ENCODE assay signal across 15 mouse cellular contexts in the genomic region with DNA sequence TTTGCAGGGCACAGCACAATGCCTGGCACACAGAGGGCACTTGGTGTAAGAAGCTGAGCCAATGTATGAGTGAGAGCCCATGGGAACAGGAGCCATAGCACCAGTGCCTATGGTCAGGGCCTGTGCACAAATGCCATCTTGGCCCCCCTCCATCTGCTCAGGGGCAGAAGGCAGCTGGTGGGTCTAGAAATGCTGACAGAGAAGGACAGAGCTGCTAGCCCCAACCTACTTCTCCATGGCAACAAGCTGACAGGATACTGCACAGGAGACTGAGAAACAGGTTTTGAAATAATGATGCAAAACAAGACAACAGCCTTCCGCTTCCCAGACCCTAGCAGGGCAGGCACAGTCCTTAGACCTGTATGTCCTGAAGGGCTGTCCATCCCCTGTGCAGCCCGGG.
DNase-seq lines count a peak whose midpoint lies in the region; ATAC-seq lines count a peak whose summit lies in the region.
"Had no signal": no experiment of that assay in that cellular context is flagged by ENCODE, and none has a peak within 500 bp of the region (broad histone marks: within the 10 kb centered on the region; RNA-seq: fewer than 3 reads in every experiment).

No protein-coding gene starts in this region.

- peaks cover 14% of the 10 kb centered on the region for H3K4me1 ChIP-seq in hindbrain, embryonic 10.5 days (replicated peaks)
- H3K4me1 ChIP-seq in hindbrain, embryonic 11.5 days (replicated peaks; ENCODE audit: control insufficient read depth, insufficient read depth, low read length) = no peaks in the 10 kb centered on the region
- peaks cover 12% of the 10 kb centered on the region for H3K4me1 ChIP-seq in forebrain, embryonic 15.5 days
- peaks cover 10% of the 10 kb centered on the region for H3K4me1 ChIP-seq in midbrain, embryonic 14.5 days (ENCODE audit: control insufficient read depth, insufficient read depth, low read length)
- no peaks in the 10 kb centered on the region for H3K4me1 ChIP-seq in heart, embryonic 10.5 days
- H3K4me1 ChIP-seq: embryonic facial prominence, embryonic 15.5 days; limb, embryonic 13.5 days had no signal

- no peak for ATAC-seq in hindbrain, embryonic 11.5 days (ENCODE audit: low FRiP score)
- no peak for ATAC-seq in forebrain, embryonic 15.5 days (replicated peaks)
- no peak; the same call in 1 of the 2 replicates for ATAC-seq in midbrain, embryonic 14.5 days (ENCODE audit: low FRiP score, low TSS enrichment)

- no peaks in the 10 kb centered on the region for H3K9me3 ChIP-seq in hindbrain, embryonic 10.5 days
- no peaks in the 10 kb centered on the region for H3K9me3 ChIP-seq in hindbrain, embryonic 11.5 days (ENCODE audit: control insufficient read depth, low read length)
- H3K9me3 ChIP-seq in forebrain, embryonic 15.5 days = no peaks in the 10 kb centered on the region
- H3K9me3 ChIP-seq in midbrain, embryonic 14.5 days (ENCODE audit: control insufficient read depth, low read length) = peaks cover 6% of the 10 kb centered on the region; the same call in 1 of the 2 replicates
- no peaks in the 10 kb centered on the region for H3K9me3 ChIP-seq in heart, embryonic 10.5 days
- H3K9me3 ChIP-seq: embryonic facial prominence, embryonic 15.5 days had no signal

- no peak overlapping the region for H3K4me3 ChIP-seq in hindbrain, embryonic 10.5 days
- no peak overlapping the region for H3K4me3 ChIP-seq in hindbrain, embryonic 11.5 days (ENCODE audit: low read depth, low read length)
- no peak overlapping the region for H3K4me3 ChIP-seq in forebrain, embryonic 15.5 days
- no peak overlapping the region for H3K4me3 ChIP-seq in midbrain, embryonic 14.5 days (replicated peaks; ENCODE audit: low read depth, low read length)
- no peak overlapping the region for H3K4me3 ChIP-seq in heart, embryonic 10.5 days
- H3K4me3 ChIP-seq: embryonic facial prominence, embryonic 15.5 days; gastrocnemius, adult 2 months; limb, embryonic 13.5 days had no signal

- WGBS in hindbrain, embryonic 10.5 days = 86% methylated on average over 2 of the region's 2 CpGs
- WGBS in hindbrain, embryonic 11.5 days = 90% methylated on average over 2 of the region's 2 CpGs
- 79% methylated on average over 2 of the region's 2 CpGs for WGBS in forebrain, embryonic 15.5 days
- WGBS in midbrain, embryonic 14.5 days = 67% methylated on average over 2 of the region's 2 CpGs
- WGBS in heart, embryonic 10.5 days = 79% methylated on average over 2 of the region's 2 CpGs

- H3K27me3 ChIP-seq in hindbrain, embryonic 10.5 days (ENCODE audit: insufficient read depth, poor library complexity, severe bottlenecking) = no peaks in the 10 kb centered on the region
- no peaks in the 10 kb centered on the region for H3K27me3 ChIP-seq in hindbrain, embryonic 11.5 days (ENCODE audit: control insufficient read depth, insufficient read depth, low read length)
- no peaks in the 10 kb centered on the region for H3K27me3 ChIP-seq in forebrain, embryonic 15.5 days
- H3K27me3 ChIP-seq in midbrain, embryonic 14.5 days (ENCODE audit: control insufficient read depth, insufficient read depth, low read length) = no peaks in the 10 kb centered on the region
- H3K27me3 ChIP-seq in heart, embryonic 10.5 days (ENCODE audit: insufficient read depth, poor library complexity, severe bottlenecking) = peaks cover 4% of the 10 kb centered on the region; the same call in 1 of the 2 replicates
- H3K27me3 ChIP-seq: embryonic facial prominence, embryonic 15.5 days; limb, embryonic 13.5 days had no signal

- DNase-seq in hindbrain, embryonic 10.5 days (ENCODE audit: low spot score) = no peak
- DNase-seq in hindbrain, embryonic 11.5 days (ENCODE audit: low spot score) = no peak
- DNase-seq in cerebellum, adult 11-12 months = peak; percentile 89
- DNase-seq in midbrain, embryonic 14.5 days = peak; percentile 46
- no peak for DNase-seq in kidney, postnatal 4 days
- DNase-seq in heart, embryonic 10.5 days (ENCODE audit: low spot score) = no peak
- DNase-seq in heart, adult 18-20 months = no peak
- DNase-seq: adrenal gland, postnatal 25 days; gastrocnemius, adult 2 months; heart, postnatal 36 days; lung, adult 18-20 months; thymus, adult 2 months had no signal

- peak overlapping the region; percentile 43; the same call in 1 of the 2 replicates for H3K27ac ChIP-seq in hindbrain, embryonic 10.5 days
- no peak overlapping the region for H3K27ac ChIP-seq in hindbrain, embryonic 11.5 days (ENCODE audit: low read depth, low read length)
- H3K27ac ChIP-seq in forebrain, embryonic 15.5 days (replicated peaks) = peak overlapping the region; percentile 9; the same call in 1 of the 2 replicates
- peak overlapping the region; percentile 74 for H3K27ac ChIP-seq in midbrain, embryonic 14.5 days (replicated peaks; ENCODE audit: low read depth, low read length)
- H3K27ac ChIP-seq in heart, embryonic 10.5 days = no peak overlapping the region
- H3K27ac ChIP-seq: embryonic facial prominence, embryonic 15.5 days; gastrocnemius, adult 2 months; limb, embryonic 13.5 days had no signal

- H3K9ac ChIP-seq in hindbrain, embryonic 11.5 days (ENCODE audit: low read depth, low read length) = no peak overlapping the region
- H3K9ac ChIP-seq in forebrain, embryonic 15.5 days (replicated peaks) = no peak overlapping the region
- 0 out of 2 replicates have a peak overlapping the region, but pooled peaks have one; percentile 16 for H3K9ac ChIP-seq in midbrain, embryonic 14.5 days (replicated peaks; ENCODE audit: low read length)
- H3K9ac ChIP-seq: embryonic facial prominence, embryonic 15.5 days; limb, embryonic 13.5 days had no signal

- H3K36me3 ChIP-seq in hindbrain, embryonic 10.5 days = no peaks in the 10 kb centered on the region
- no peaks in the 10 kb centered on the region for H3K36me3 ChIP-seq in hindbrain, embryonic 11.5 days (ENCODE audit: control insufficient read depth, insufficient read depth, low read length)
- H3K36me3 ChIP-seq in forebrain, embryonic 15.5 days = no peaks in the 10 kb centered on the region
- no peaks in the 10 kb centered on the region for H3K36me3 ChIP-seq in midbrain, embryonic 14.5 days (ENCODE audit: control insufficient read depth, insufficient read depth, low read length)
- no peaks in the 10 kb centered on the region for H3K36me3 ChIP-seq in heart, embryonic 10.5 days
- H3K36me3 ChIP-seq: embryonic facial prominence, embryonic 15.5 days; limb, embryonic 13.5 days had no signal

- no peak overlapping the region for H3K4me2 ChIP-seq in hindbrain, embryonic 11.5 days (replicated peaks; ENCODE audit: low read depth, low read length)
- no peak overlapping the region for H3K4me2 ChIP-seq in forebrain, embryonic 15.5 days (replicated peaks)
- H3K4me2 ChIP-seq in midbrain, embryonic 14.5 days (ENCODE audit: low read length) = no peak overlapping the region
- H3K4me2 ChIP-seq: embryonic facial prominence, embryonic 15.5 days; limb, embryonic 13.5 days had no signal

Comparison
In these comparisons a context has a peak if more than half of its experiments do, and no peak if none do; other contexts are left out.
1. H3K27ac ChIP-seq: peak in hindbrain, embryonic 10.5 days (single experiment), forebrain, embryonic 15.5 days (single experiment) and midbrain, embryonic 14.5 days (single experiment); none in hindbrain, embryonic 11.5 days (single experiment) and heart, embryonic 10.5 days (single experiment).
2. DNase-seq: peak in cerebellum, adult 11-12 months (single experiment) and midbrain, embryonic 14.5 days (single experiment); none in hindbrain, embryonic 10.5 days (single experiment), hindbrain, embryonic 11.5 days (single experiment), kidney, postnatal 4 days (0 of 2), heart, embryonic 10.5 days (single experiment) and heart, adult 18-20 months (0 of 2).